Mouse (Mus musculus) ES-Bruce4 (cell line): ENCODE measurements around the gene Ube2h.

Source experiments
- CTCF ChIP-seq: IDR thresholded peaks from one replicate; pipeline ENCODE4 v1.8.1; 2011; ENCODE audit warnings: low read depth, low read length
- POLR2A ChIP-seq: IDR thresholded peaks from one replicate; pipeline ENCODE4 v1.8.1; 2011; ENCODE audit warnings: low read length; ENCODE audit not compliant: insufficient read depth

GRCm38 (mm10) chr6:30195656-30196055 is 108.7 kb downstream of the Ube2h start:
- TF ChIP-seq CTCF (no peak), POLR2A (no peak)
